Mouse (Mus musculus): ENCODE measurements around the gene Zfp334.

GRCm38 (mm10) chr2:165370348-165370747 is 17.7 kb downstream of the Zfp334 start:
- no peak for TF ChIP-seq GATA1 (IDR thresholded peaks at IDR 0.05; ENCODE audit: borderline replicate concordance, low read length)
- no peak for TF ChIP-seq CTCF (IDR thresholded peaks at IDR 0.05; ENCODE audit: low read depth, low read length)
- TF ChIP-seq TAL1 (conservative IDR thresholded peaks at IDR 0.05; ENCODE audit: low read depth, low read length), result no peak
- TF ChIP-seq POLR2AphosphoS5 (IDR thresholded peaks at IDR 0.05; ENCODE audit: insufficient replicate concordance, low read depth, low read length), result no peak
